Mouse (Mus musculus): Measurements from ENCODE around the gene Emg1.

GRCm38 (mm10) chr6:124672100-124672499 lies 39.9 kb downstream of the Emg1 start:
- TF ChIP-seq CTCF (IDR thresholded peaks at IDR 0.05; ENCODE audit: low read depth, low read length) (no peak), TAL1 (conservative IDR thresholded peaks at IDR 0.05; ENCODE audit: low read depth, low read length) (no peak)
